Mouse (Mus musculus): ENCODE results near the gene Slc8a3.

Slc8a3 gene

DNA sequence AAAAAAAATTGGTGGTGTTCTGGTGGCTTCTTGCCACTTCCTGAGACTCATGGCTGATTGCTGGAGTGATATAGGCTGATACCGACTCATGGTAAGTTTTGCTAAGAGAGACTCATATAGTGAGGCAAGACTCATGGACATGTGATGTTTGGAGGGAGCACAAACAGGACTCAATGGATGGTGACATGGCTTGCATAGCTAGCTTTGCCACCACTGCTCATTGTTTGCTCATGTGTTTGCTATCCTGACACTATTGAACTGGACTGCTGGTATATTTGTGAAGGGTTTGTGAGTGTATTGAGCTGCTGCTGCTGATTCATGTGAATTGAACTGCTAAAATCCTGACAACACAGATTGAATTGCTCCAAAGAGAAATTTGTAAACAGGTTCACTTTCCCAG is 95.8 kb downstream of the Slc8a3 start:
- no peak for DNase-seq (ENCODE audit: low spot score in 2 of 2)

- DNase-seq (ENCODE audit: low spot score in 2 of 2), result no peak
Observed at GRCm38 (mm10) chr12:81235456-81236330, 97.3 kb downstream of the Slc8a3 start.

DNA sequence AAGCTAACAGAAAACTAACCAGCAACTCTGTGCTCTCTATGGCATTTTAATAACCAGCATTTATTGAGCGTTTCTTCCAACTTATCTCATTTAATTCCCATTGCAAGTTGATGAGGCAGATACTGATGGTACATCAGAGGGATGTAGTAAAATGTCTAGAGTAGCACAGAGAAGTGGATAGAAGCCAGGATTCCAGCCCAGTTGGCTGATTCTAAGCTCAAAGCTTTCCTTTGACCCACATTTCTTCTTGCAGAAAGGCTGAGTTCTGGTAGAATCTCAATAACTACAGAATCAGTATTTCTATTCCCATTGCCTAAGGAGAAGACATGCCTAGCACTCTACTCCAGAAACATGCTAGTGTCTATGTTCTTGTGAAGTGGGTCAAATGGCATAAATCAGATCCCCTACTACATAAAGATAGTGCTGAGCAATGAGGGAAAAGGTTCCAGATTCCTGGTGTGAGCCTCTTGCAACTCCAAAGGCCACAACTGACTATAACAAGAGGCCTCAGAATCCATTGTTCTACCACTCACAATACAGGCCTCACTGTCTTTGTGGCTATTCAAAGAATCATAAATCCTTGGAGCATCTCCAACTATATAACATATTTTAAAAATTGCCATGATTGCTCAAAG is 99.1 kb downstream of the Slc8a3 start:
- no peak for DNase-seq (ENCODE audit: low spot score in 2 of 2)

GRCm38 (mm10) chr12:81227767-81228460 is 105.1 kb downstream of the Slc8a3 start:
- no peak for DNase-seq (ENCODE audit: low spot score in 2 of 2)

DNA sequence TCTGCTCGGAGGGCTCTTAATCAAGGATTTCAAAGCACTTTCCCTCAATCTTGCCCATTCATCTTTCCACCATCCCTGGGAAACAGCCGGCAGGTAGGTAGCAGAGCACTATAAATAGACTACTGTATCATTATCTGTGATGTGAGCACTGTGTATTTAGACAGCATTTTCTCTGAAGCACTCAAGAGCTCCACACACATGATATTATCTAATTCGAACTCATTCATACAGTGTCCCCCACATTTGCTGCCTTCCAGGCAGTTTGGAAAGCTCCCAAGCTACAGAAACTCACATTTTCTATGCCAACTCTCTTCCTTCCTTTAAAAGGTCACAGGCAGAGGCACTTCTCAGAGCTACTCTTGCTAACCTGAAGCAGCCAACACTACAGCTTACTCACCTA is 106.4 kb downstream of the Slc8a3 start:
- no peak for DNase-seq (ENCODE audit: low spot score in 2 of 2)

- DNase-seq (ENCODE audit: low spot score in 2 of 2), result no peak
Observed at GRCm38 (mm10) chr12:81225966-81226577, 106.9 kb downstream of the Slc8a3 start.

GRCm38 (mm10) chr12:81224843-81225242 is 108.1 kb downstream of the Slc8a3 start:
- DNase-seq (ENCODE audit: low spot score in 2 of 2), result no peak

- no peak for DNase-seq (ENCODE audit: low spot score in 2 of 2)
Observed at GRCm38 (mm10) chr12:81223276-81223675, 109.7 kb downstream of the Slc8a3 start.

GRCm38 (mm10) chr12:81219339-81219738 is 113.6 kb downstream of the Slc8a3 start:
- DNase-seq (ENCODE audit: low spot score in 2 of 2), result no peak

- no peak for DNase-seq (ENCODE audit: low spot score in 2 of 2)
Observed at GRCm38 (mm10) chr12:81208559-81208958, 124.4 kb downstream of the Slc8a3 start.

- DNase-seq (ENCODE audit: low spot score in 2 of 2), result no peak
Observed at GRCm38 (mm10) chr12:81205619-81206560, 127.1 kb downstream of the Slc8a3 start.

DNA sequence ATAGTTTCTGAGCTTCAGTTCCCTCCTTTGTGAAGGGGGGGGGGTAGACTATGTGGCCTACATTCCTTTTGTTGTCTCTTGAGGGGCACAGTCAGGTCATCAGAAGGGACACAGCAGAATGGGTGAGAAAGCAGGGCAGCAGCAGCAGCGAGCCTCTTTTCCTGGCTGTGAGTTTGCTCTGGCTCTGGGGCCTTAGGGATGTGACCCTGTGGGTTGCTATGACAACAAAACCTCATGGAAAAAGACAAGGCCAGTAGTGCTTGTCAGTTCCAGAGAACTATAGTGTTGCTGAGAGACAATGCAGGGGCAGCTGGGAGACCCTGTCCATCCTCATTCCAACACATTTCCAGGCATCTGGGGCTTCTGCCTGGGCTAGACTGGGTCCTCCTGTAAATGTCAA is 129.8 kb downstream of the Slc8a3 start:
- DNase-seq (ENCODE audit: low spot score in 2 of 2), result no peak

DNA sequence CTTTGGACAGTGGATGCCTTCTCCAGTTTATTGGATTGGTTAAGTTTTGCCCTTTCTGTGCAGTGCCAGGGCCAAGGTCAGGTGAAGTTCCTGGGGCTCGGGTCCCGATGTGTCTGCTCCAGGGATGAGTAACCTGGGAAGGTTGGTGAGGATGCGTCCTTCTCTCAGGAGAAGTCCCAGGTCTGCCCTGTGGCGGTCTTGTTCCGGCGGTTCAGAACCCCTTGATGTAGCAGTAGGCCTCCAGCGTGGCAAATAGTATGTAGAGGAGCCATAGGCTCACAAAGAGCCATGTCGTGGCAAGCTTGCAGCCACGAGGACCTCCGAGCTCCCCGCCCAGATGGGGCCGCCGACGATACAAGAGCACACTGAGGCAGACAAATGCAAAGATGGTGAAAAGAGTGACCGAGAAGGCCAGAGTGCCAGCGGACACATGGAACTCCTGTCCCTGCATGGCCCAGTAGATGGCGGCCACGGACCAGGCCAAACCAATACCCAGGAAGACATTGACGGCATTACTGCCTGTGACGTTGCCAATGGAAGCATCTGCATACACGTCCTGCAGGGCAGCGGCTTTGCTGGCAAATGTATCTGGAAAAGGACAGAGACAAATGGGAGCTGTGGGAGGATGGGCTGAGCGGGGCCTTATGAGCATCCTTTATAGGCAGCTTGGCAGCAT is 133.6 kb downstream of the Slc8a3 start:
- DNase-seq (ENCODE audit: low spot score in 2 of 2), result peak; percentile 30 to 65

GRCm38 (mm10) chr12:81197468-81198075 is 135.4 kb downstream of the Slc8a3 start:
- DNase-seq (ENCODE audit: low spot score in 2 of 2), result no peak

DNA sequence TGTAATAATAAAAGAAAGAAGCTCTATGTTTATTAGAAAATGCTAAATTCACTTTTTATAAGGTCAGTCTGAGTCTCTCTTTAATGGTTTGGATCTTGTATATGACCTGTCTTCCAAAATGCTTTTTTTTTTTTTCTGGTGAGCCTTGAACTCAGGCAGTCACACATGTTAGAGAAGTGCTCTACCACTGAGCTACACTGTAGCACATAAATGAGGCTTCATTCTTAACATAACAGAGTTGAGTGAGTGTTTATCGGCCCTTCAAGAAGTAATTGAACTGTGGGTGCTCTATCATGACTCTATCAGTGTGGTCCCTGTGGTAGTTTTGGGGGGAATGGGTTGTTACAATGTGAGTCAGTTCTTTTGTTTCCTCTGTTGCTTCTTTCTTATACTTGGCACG is 139.0 kb downstream of the Slc8a3 start:
- DNase-seq (ENCODE audit: low spot score in 2 of 2), result no peak

DNA sequence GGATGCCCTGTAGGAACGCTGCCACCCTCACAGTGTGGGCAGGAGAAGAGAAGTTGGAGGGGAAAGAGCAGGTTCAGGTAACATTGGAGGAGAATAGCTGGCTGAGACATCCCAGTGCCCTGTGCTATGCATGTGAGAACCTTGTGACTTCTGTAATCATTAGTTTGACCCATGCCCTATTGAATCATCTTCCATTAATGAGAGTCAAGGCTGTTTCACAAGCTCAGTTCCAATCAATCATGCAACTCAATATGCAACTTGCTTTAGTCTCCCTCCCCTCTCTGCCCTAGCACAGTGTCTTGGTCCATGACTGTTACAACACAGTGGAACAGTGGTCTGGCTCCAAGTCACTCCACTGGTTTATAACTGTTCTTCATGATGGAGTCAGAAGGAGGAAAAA is 143.3 kb downstream of the Slc8a3 start:
- no peak for DNase-seq (ENCODE audit: low spot score in 2 of 2)

- no peak for DNase-seq (ENCODE audit: low spot score in 2 of 2)
Observed at GRCm38 (mm10) chr12:81188996-81189395, 144.0 kb downstream of the Slc8a3 start.

- no peak for DNase-seq (ENCODE audit: low spot score in 2 of 2)
Observed at GRCm38 (mm10) chr12:81188423-81188822, 144.6 kb downstream of the Slc8a3 start.

GRCm38 (mm10) chr12:81186668-81187067 is 146.3 kb downstream of the Slc8a3 start:
- no peak for DNase-seq (ENCODE audit: low spot score in 2 of 2)

GRCm38 (mm10) chr12:81186081-81186480 is 146.9 kb downstream of the Slc8a3 start:
- DNase-seq (ENCODE audit: low spot score in 2 of 2), result no peak

All from urinary bladder, postnatal 4 days (tissue).